Mouse (Mus musculus) testis, adult 2 months (tissue): ENCODE results near the gene Qk.

ENCODE experiments used
- CTCF ChIP-seq: fragments of 200-500 bp; IDR thresholded peaks from 2 replicates; pipeline ENCODE4 v1.5.1; 2012; ENCODE audit warnings: low read depth, mild to moderate bottlenecking, inconsistent platforms, low read length, moderate library complexity; ENCODE audit not compliant: control insufficient read depth, insufficient read depth, insufficient replicate concordance
- POLR2A ChIP-seq: fragments of 200-500 bp; IDR thresholded peaks from 2 replicates; pipeline ENCODE4 v1.6.1; 2012; ENCODE audit warnings: low read depth, mild to moderate bottlenecking, inconsistent platforms, low read length, moderate library complexity; ENCODE audit not compliant: control insufficient read depth

DNA sequence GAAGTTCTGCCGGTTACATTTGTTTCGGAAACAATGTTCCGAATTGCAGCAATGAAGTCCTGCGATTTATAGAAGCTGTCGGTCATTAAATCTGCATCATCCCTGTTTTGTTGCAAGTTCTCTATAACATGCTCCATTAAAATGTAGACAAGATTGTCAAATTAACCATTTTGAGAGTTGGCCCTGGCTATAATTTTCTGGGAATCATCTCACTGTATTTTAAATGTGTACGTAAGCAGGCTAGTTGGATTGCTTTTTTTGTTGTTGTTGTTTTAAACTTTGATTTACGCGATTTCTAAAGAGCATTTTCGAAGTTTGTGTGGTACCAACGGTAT, 769 bp upstream of the Qk start:
- no peak for TF ChIP-seq POLR2A
- no peak for TF ChIP-seq CTCF
